Mouse (Mus musculus) liver, embryonic 11.5 days (tissue): ENCODE results near the gene Slc4a2. TPM values are rescaled to one million over a fixed set of nuclear protein-coding genes. Genes with fewer than 3 reads are reported as not detected.

ENCODE experiments used
- ATAC-seq: fragments of 200-750 bp; cut with Nextera tagmentation; replicated peaks from 2 replicates; pipeline ENCODE4 v1.8.0; 2017; ENCODE audit warnings: moderate number of reproducible peaks, mild to moderate bottlenecking, moderate TSS enrichment, moderate library complexity; ENCODE audit not compliant: low FRiP score
- DNase-seq: peaks from one replicate; pipeline ENCODE4 v3.0.0-alpha.2; 2017; ENCODE audit warnings: low spot score
- H3K27ac ChIP-seq: fragments of 300-500 bp; sonication (generic); 2 replicates; pipeline ENCODE4 v1.5.1; 2014; ENCODE audit warnings: mild to moderate bottlenecking, low read depth, low read length, control low read depth
- H3K27me3 ChIP-seq: fragments of 300-500 bp; sonication (generic); replicated peaks from 2 replicates; pipeline ENCODE4 v1.6.1; 2014; ENCODE audit warnings: low read length, mixed read lengths; ENCODE audit not compliant: control insufficient read depth, insufficient read depth
- H3K36me3 ChIP-seq: fragments of 300-500 bp; sonication (generic); 2 replicates; pipeline ENCODE4 v1.6.1; 2014; ENCODE audit warnings: mild to moderate bottlenecking, low read length, moderate library complexity, mixed read lengths; ENCODE audit not compliant: control insufficient read depth, insufficient read depth
- H3K4me1 ChIP-seq: fragments of 300-500 bp; sonication (generic); replicated peaks from 2 replicates; pipeline ENCODE4 v1.6.1; 2014; ENCODE audit warnings: low read length, mixed read lengths; ENCODE audit not compliant: control insufficient read depth, insufficient read depth
- H3K4me2 ChIP-seq: fragments of 300-500 bp; sonication (generic); 2 replicates; pipeline ENCODE4 v1.6.1; 2014; ENCODE audit warnings: mild to moderate bottlenecking, control low read depth, moderate library complexity
- H3K4me3 ChIP-seq: fragments of 300-500 bp; sonication (generic); 2 replicates; pipeline ENCODE4 v1.5.1; 2014; ENCODE audit warnings: low read depth, low read length, control low read depth
- H3K9ac ChIP-seq: fragments of 300-500 bp; sonication (generic); 2 replicates; pipeline ENCODE4 v1.6.1; 2014; ENCODE audit warnings: low read depth, low read length, control low read depth
- H3K9me3 ChIP-seq: fragments of 300-500 bp; sonication (generic); 2 replicates; pipeline ENCODE4 v1.6.1; 2016; ENCODE audit warnings: low read length, inconsistent platforms, mixed read lengths; ENCODE audit not compliant: control insufficient read depth
- WGBS: fragments of 180-500 bp; shearing (Covaris S2); extraction: QIAGEN DNeasy Blood & Tissue Kit; methylation state at CpG from one replicate; pipeline ENCODE4 v1.1.7; 2014; 5-methylcytosine and 5-hydroxymethylcytosine counted together
- polyA plus RNA-seq: library from polyadenylated mRNA; unstranded; fragments of >200 nt; fragmentation: Nextera tagmentation; extraction: Ambion mirVana; gene quantifications from 2 replicates; pipeline ENCODE4 v1.2.1, GENCODE M21; 2014

Slc4a2 gene
- polyA plus RNA-seq, 1 experiment from 2014 or later = 22.4 TPM

GRCm38 (mm10) chr5:24413938-24414337 lies 9.7 kb upstream of the Slc4a2 start:
- DNase-seq (no peak), ATAC-seq (no peak)
- H3K4me1 ChIP-seq = 0 out of 2 replicates have a peak, but pooled peaks cover 4% of the 10 kb centered on the region
- H3K9me3 ChIP-seq = no peaks in the 10 kb centered on the region
- H3K4me3 ChIP-seq = no peak overlapping the region
- WGBS = 83% methylated on average over 13 of the region's 13 CpGs
- no peaks in the 10 kb centered on the region; the same call in 1 of the 2 replicates for H3K36me3 ChIP-seq
- H3K27me3 ChIP-seq = peaks cover 16% of the 10 kb centered on the region
- H3K4me2 ChIP-seq = no peak overlapping the region
- H3K9ac ChIP-seq = no peak overlapping the region
- 0 out of 2 replicates have a peak overlapping the region, but pooled peaks have one; percentile 5 for H3K27ac ChIP-seq

- WGBS = 7% methylated on average over 21 of the region's 21 CpGs
- ATAC-seq = peak; percentile 70
- peaks cover 3% of the 10 kb centered on the region; the same call in 1 of the 2 replicates for H3K36me3 ChIP-seq
- no peak overlapping the region for H3K27ac ChIP-seq
- H3K4me2 ChIP-seq = peak overlapping the region; percentile 31
- H3K4me3 ChIP-seq = no peak overlapping the region
- peaks cover 16% of the 10 kb centered on the region for H3K27me3 ChIP-seq
- H3K4me1 ChIP-seq = 0 out of 2 replicates have a peak, but pooled peaks cover 4% of the 10 kb centered on the region
- H3K9ac ChIP-seq = no peak overlapping the region
- DNase-seq = peak; percentile 65
- H3K9me3 ChIP-seq = no peaks in the 10 kb centered on the region
These were observed 7.4 kb upstream of the Slc4a2 start for GRCm38 (mm10) chr5:24416222-24416736.

- H3K27me3 ChIP-seq = peaks cover 16% of the 10 kb centered on the region
- WGBS = 83% methylated on average over 10 of the region's 10 CpGs
- DNase-seq (no peak), ATAC-seq (no peak)
- no peak overlapping the region for H3K4me3 ChIP-seq
- H3K36me3 ChIP-seq = peaks cover 3% of the 10 kb centered on the region; the same call in 1 of the 2 replicates
- H3K4me2 ChIP-seq = no peak overlapping the region
- no peak overlapping the region for H3K27ac ChIP-seq
- H3K4me1 ChIP-seq = peaks cover 7% of the 10 kb centered on the region
- H3K9ac ChIP-seq = no peak overlapping the region
- no peaks in the 10 kb centered on the region for H3K9me3 ChIP-seq
These were observed 6.0 kb upstream of the Slc4a2 start for GRCm38 (mm10) chr5:24417587-24417986.

DNA sequence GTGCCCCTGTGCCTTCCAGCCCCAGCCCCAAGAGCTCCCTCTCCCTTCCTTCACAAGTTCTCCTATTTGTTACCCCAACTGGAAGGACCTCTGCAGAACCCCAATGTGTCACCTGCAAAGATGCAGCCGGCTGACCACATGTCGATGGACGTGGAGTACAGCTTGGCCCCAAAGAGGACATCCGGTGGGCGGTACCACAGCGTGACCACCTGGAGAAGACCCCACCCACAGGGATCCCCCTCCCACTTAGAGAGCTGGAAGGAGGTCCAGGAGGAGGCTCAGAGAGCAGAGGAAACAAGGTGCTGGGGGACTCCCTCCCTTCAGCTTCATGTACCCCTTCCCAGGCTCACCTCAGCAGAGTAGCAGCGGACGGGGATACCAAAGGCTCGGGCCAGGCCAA lies 3.3 kb upstream of the Slc4a2 start:
- H3K4me3 ChIP-seq = no peak overlapping the region
- H3K9ac ChIP-seq = no peak overlapping the region
- H3K36me3 ChIP-seq = peaks cover 3% of the 10 kb centered on the region; the same call in 1 of the 2 replicates
- 87% methylated on average over 9 of the region's 9 CpGs for WGBS
- peaks cover 19% of the 10 kb centered on the region for H3K4me1 ChIP-seq
- no peak overlapping the region for H3K27ac ChIP-seq
- H3K9me3 ChIP-seq = no peaks in the 10 kb centered on the region
- H3K27me3 ChIP-seq = 0 out of 2 replicates have a peak, but pooled peaks cover 4% of the 10 kb centered on the region
- ATAC-seq = no peak
- no peak for DNase-seq
- no peak overlapping the region for H3K4me2 ChIP-seq

- no peak for ATAC-seq
These were observed 556 bp downstream of the Slc4a2 start for GRCm38 (mm10) chr5:24424004-24424781.

DNA sequence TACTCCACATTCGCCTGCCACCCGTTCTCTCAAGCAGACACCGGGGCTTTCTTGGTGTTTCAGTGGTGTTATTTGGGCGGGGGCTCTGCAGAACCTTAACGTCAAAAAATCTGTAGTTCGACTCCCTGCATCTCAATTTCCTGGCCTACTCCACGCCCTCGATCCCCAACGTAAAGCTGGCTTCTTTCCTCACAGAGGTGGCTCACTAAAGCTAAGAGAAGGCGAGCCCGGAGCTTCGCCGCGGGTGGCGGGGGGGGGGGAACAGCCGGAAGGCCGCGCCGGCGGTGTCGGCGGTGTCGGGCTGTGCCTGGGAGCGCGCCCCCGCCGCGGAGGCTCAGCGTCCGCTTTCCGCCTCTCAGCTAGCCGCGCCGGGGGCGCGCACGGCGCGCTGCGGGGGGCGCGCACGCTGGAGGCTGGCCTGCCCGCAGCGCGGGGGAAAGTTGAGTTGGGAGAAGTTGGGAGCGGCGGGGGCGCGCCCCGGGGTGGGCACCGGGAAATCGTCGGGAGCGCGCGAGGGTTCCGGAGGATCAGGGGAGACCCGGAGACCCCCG lies 1.3 kb downstream of the Slc4a2 start:
- H3K27me3 ChIP-seq = no peaks in the 10 kb centered on the region
- H3K4me1 ChIP-seq = peaks cover 50% of the 10 kb centered on the region
- DNase-seq (peak; percentile 88), ATAC-seq (peak; percentile 53)
- peak overlapping the region; percentile 90 for H3K4me2 ChIP-seq
- H3K9ac ChIP-seq = peak overlapping the region; percentile 89
- WGBS = 1% methylated on average over 57 of the region's 60 CpGs
- H3K9me3 ChIP-seq = no peaks in the 10 kb centered on the region
- peaks cover 3% of the 10 kb centered on the region; the same call in 1 of the 2 replicates for H3K36me3 ChIP-seq
- peak overlapping the region; percentile 92 for H3K27ac ChIP-seq
- peak overlapping the region; percentile 77 for H3K4me3 ChIP-seq

More at GRCm38 (mm10) chr5:24424004-24424781, 556 bp downstream of the Slc4a2 start:
- H3K4me3 ChIP-seq = peak overlapping the region; percentile 77
- peak overlapping the region; percentile 90 for H3K4me2 ChIP-seq
- peaks cover 50% of the 10 kb centered on the region for H3K4me1 ChIP-seq
- H3K27ac ChIP-seq = peak overlapping the region; percentile 92
- peaks cover 3% of the 10 kb centered on the region; the same call in 1 of the 2 replicates for H3K36me3 ChIP-seq
- 15% methylated on average over 21 of the region's 21 CpGs for WGBS
- H3K9me3 ChIP-seq = no peaks in the 10 kb centered on the region
- peak overlapping the region; percentile 89 for H3K9ac ChIP-seq
- H3K27me3 ChIP-seq = no peaks in the 10 kb centered on the region
- DNase-seq = peak; percentile 44

GRCm38 (mm10) chr5:24425421-24426036 lies 1.9 kb downstream of the Slc4a2 start:
- DNase-seq (peak; percentile 75), ATAC-seq (no peak)
- peaks cover 50% of the 10 kb centered on the region for H3K4me1 ChIP-seq
- H3K4me3 ChIP-seq = peak overlapping the region; percentile 77
- H3K9ac ChIP-seq = peak overlapping the region; percentile 89
- H3K9me3 ChIP-seq = no peaks in the 10 kb centered on the region
- H3K27ac ChIP-seq = peak overlapping the region; percentile 92
- no peaks in the 10 kb centered on the region for H3K27me3 ChIP-seq
- peaks cover 3% of the 10 kb centered on the region; the same call in 1 of the 2 replicates for H3K36me3 ChIP-seq
- H3K4me2 ChIP-seq = peak overlapping the region; percentile 90
- 1% methylated on average over 29 of the region's 30 CpGs for WGBS

DNA sequence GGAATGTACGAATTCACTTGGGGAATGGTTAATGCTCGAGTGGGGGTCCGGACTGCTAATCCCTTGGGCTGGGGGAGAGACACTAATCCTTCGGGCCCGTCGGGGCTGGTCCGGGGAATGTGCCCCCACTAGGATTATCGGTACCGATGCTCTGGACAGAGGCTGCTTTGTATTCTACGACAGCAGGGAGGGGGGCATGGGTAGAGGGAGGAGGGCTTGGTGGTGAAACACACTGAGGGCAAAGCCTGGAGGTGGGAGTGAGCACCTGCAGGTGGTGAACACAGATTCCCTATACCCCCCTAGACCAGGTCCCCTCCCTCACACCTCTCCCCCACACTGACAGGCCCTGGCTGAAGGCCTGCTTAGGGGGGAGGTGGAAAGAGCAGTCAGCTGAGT lies 2.4 kb downstream of the Slc4a2 start:
- peak overlapping the region; percentile 90 for H3K4me2 ChIP-seq
- 5% methylated on average over 10 of the region's 10 CpGs for WGBS
- H3K27ac ChIP-seq = peak overlapping the region; percentile 92
- ATAC-seq = no peak
- peak overlapping the region; percentile 77 for H3K4me3 ChIP-seq
- peaks cover 50% of the 10 kb centered on the region for H3K4me1 ChIP-seq
- H3K27me3 ChIP-seq = no peaks in the 10 kb centered on the region
- peaks cover 8% of the 10 kb centered on the region for H3K36me3 ChIP-seq
- DNase-seq = no peak
- H3K9me3 ChIP-seq = no peaks in the 10 kb centered on the region
- peak overlapping the region; percentile 89 for H3K9ac ChIP-seq
